Mouse (Mus musculus): ENCODE data around the gene AC124108.1.

DNA sequence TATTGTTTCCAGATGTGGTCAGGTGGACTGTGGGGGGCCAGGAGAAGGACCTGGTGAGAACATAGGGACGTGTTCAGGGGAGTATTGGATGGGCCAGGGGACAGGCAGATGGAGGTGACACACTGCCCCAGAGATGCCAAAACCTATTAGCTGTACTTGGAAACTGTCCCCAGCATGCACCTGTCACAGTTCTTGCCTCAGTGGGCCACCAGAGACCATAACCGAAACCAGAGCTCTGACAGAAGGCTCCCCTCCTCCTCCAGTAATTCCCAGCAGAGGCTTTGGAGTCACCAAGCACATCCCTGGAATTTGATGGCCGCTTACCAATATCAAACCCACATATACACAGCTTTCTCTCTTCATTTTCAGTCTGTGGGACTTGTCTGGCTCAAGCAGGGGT is 46.4 kb upstream of the AC124108.1 start:
- TF ChIP-seq CTCF (IDR thresholded peaks at IDR 0.05; ENCODE audit: borderline replicate concordance, control insufficient read depth, extremely low read depth, insufficient read depth, low read length, poor library complexity) (no peak), POLR2A (IDR thresholded peaks at IDR 0.05; ENCODE audit: control insufficient read depth, extremely low read depth, insufficient read depth, low read length, poor library complexity) (no peak)

Measured in thymus, adult 2 months (tissue).